Mouse (Mus musculus) mouse trophoblast stem cell (cell line): ENCODE results near the gene Zfp786.

ENCODE experiments used
- in situ Hi-C, 2 experiments: fragments of 300-500 bp; cut with MseI, MboI; formaldehyde crosslinking; loops; 2 replicates in 1 of 2; 3 replicates in 1 of 2; pipeline ENCODE4 v1.15.1; 2025

Zfp786 gene

DNA sequence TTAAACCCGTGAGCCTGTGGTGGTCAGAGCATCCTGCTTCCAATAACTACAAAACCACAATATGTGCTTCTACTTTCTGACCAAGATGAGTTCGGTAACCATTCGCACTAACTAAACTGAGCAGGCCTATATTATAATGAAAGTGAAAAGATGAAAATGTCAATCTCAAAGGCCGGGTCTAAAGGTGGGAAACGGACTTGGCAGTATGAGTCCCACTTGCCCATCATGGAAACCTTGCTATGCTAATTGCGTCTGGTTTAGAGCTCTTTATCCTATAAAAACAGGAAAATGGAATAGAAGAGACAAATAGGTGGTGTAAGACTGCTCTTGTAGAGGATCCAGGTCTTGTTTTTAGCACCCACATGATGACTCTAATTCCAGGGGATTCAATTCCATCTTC is 8.9 kb downstream of the Zfp786 start:
- in situ Hi-C loops, result no loop called here

DNA sequence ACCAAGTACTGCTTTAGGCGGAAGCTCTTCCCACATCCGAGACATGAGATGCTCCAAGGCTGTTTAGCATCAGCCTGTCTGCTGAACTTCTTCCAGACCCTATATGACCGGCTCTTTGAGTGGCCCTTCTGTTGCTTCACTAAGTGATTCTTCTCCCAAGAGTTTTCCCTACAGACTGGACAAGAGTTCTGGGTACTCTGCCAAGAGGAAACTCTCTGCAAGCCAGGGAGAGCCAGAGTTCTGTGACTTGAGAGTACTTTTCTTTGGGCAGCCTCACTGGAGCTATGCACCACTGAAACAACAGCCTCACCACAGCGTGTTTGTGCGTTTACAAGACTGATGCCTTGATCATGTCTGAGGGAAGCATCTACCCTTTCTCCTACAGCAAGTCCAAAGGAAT is 9.4 kb downstream of the Zfp786 start:
- in situ Hi-C loops, result no loop called here

DNA sequence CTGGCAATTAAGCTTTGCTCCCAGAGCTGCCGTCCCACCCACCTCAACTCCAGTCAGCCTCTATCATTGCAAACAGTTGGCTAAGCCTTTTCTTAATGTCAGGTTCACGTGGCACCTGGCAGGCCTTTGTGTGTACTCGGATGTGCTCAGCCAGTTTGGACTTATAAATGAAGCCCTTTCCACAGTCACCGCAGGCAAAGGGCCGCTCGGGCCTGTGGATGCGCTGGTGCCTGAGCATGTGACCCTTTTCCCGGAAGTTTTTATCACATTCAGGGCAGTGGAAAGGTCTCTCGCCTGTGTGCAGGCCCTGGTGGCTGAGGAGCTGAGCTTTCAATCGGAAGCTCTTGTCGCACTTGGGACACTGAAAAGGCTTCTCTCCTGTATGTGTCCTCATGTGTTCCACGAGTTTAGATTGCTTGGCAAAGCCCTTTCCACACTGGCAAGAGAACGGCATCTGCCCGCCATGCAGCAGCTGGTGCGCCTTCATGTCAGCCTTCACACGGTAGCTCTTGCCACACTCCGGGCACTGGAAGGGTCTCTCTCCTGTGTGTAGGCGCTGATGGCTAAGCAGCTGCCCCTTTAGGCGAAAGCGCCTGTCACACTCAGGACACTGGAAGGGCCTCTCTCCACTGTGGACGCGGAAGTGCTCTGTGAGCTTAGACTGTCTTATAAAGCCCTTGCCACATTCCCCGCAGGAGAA is 10.9 kb downstream of the Zfp786 start:
- in situ Hi-C loops, result no loop called here

DNA sequence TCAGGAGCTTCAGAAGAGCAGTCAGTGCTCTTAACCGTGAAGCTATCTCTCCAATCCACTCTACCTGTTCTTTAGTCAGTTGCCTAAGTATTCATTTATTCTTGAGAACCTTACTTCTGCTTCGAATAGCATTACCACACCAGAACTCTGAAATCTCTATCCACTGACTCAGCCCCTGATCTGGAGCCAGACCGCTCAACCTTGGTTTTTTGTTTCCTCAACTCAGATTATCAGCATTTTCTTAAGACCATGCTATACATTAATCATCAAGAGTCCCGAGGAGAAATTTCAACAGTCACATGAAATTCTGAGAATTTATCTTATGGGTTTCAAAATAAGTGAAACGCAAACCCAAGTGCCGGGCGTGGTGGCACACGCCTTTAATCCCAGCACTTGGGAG is 11.9 kb downstream of the Zfp786 start:
- in situ Hi-C loops, result no loop called here

DNA sequence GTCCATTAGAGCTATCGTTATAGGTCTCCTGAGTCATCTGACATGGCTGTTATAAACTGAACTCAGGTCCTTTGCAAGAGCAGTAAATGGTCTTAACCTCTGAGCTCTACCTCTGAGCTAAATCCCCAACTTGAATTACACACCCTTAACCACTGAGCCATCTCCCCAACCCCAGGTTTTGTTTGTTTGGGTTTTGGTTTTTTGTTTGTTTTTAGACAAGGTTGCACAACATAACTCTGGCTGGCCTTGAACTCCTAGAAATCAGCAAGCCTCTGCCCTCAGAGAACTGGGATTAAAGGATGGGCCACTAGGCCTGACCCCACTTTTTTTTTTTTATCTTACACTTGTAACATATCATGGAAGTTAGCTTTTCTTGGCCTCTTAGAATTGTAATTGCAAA is 14.5 kb downstream of the Zfp786 start:
- in situ Hi-C loops, result no loop called here

DNA sequence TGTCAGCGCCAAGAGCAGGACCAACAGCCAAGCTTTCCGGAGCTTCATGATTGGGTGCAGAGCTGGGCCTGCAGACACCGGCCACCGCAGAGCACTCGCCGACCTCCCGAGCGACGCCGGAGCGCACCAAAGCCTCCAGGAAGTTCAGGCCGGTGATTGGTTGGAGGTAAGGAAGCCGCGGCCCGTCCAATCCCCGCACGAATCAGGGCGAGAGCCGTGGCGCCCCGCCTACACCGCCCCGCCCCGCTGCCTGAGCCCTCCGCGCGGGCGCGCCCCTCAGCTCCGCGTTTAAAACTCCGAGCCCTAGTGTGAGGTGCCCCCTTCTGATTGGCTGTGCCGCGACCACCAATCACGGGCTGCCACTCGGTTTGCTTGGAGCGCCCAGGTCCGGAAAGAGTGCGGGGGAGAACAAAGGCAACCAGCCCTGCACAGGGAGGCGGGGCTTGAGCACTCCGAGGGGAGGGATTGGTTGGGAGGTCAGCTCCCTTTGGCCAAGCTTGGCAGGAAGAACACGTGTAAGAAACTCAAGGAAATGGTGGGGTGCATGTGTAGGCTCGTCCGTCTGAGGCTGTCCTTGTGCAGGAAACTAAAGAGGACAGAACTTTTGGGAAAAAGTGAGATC is 17.3 kb downstream of the Zfp786 start, which contains the start of gene Pdia4:
Gene Pdia4 (minus strand): TSS at position 174 of the 622 bp plus-strand sequence.
- in situ Hi-C loops, result no loop called here

DNA sequence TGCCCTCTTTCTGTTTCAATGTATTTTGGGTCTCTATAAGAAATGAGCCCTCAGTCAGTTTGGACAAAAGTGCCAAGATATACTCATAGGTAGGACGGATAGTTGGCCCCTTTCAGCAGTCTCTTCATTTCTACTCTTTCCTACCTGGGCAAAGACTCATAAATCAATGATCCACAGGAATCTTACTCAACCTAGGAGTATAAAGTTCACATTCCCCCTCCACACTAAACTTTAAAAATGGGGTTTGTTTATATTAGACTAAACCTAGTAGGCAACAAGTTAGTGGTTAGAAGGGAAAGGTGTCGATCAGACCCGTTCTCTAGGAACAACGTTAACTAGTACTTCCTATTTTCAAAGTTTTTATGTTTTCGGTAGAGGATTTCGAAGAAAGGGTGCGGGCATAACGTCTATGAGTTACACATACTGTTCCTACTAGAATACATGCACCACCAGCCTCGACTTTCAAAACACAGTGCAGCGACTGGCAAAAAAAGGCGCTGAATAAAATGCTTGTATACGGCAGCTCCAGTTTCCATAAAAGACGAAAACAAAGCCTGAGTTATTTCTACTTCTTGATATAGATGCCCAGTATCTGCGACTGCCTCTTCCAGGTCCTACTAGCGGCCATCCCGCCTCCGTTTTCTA is 18.3 kb downstream of the Zfp786 start:
- in situ Hi-C loops, result no loop called here

DNA sequence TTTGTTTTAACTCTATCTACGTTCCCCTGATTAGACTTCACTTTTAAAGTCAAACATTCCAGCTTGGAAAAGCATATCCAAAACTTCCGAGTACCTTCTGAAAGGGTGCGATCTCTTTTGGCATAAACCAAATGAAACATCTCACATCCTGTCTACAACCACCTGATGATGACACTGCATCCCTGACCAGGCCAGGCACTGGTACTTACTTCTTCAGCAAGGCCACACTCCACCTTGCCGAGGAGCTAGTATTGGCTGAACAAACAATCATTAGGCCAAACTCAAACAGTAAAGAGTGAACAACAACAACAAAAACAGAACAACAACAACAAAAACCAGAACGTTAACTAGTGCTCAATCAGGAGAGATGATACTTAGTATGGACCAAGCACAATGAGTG is 19.3 kb downstream of the Zfp786 start:
- in situ Hi-C loops, result no loop called here

DNA sequence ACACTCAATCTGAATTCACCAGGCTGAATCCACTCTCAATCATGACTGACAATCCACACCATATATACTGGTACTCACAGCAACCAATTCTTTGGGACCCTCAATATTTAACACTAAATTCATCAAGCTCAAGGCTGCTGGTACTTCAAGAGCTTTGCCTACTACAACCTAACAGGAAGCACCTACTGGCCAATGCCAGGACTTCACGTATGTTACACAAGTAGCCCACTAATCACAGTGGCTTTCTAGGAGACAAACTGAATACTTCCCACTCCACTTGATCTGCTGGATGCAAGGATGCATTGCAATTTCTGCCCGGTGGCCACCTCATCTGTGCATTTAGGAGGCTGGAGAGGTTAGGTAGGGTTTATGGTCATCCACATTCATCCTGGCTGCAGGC is 20.5 kb downstream of the Zfp786 start:
- in situ Hi-C loops, result no loop called here

DNA sequence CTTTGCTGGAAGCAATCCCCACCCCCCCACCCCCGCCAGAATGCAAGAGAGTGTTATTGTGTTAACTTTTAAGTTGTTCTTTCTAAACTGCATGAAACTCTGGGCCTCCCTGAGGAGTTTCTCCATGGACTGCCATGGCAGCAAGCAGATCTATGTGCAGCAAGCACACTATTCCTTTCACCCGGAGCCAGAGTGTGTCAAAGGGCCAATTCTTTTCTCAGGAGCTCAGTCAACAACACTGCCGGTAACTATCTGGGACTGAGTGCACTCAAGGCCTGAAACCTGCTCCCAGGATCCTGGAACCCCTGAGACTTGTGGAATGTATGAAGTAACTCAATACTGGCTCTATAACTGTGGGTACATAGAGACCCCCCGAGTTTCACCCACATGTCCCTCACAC is 21.6 kb downstream of the Zfp786 start:
- in situ Hi-C loops, result no loop called here

DNA sequence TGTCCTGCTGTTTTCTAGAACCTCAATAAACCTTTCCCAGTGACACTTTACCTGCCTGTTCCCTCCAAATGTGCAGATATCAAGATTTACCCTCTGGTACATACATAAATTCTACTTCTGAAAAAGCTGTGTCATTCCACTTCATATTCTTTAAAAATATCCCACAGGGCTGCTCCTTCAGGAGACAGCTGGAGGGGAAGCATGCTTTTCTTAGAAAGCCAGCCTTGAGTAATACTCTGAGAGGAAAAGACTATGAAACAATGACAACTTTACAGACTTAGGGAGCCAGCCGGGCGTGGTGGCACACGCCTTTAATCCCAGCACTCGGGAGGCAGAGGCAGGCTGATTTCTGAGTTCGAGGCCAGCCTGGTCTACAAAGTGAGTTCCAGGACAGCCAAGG is 22.1 kb downstream of the Zfp786 start:
- in situ Hi-C loops, result no loop called here

DNA sequence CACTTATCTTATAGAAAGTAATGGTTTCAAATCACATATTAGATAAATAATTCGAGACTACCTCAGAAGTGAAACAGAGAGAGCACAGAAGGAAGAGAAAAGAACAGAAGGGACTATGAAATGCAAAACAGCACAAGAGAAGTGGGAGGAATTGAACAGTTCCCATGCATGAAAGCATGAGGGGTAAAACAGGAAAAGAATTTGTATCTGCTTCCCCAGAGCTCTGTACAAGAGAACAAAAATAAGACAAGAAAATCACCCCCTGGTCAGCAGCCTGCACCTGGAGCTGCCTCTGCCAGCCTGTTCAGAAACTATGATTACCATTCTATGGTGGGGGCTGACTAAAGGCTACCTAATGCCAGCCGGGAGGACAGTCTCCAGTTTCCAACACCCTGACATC is 23.2 kb downstream of the Zfp786 start:
- in situ Hi-C loops, result no loop called here

DNA sequence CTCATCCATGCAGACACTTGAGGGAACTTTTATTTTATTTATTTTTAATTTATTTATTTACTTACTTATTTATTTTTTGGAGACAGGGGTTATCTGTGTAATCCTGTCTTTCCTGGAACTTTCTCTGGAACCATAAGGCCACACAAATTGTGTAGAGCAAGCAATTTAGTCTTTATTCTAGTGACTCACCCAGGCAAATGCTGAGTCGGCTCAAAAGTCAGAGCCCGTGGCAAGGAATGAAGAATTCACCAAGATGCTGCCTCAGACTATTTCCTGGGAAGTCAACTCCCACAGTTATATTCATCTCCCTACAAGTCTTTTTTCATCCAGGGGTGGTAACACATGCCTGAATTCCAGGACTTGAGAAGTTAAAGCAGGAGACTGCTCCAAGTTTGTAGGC is 25.1 kb downstream of the Zfp786 start:
- in situ Hi-C loops, result no loop called here

DNA sequence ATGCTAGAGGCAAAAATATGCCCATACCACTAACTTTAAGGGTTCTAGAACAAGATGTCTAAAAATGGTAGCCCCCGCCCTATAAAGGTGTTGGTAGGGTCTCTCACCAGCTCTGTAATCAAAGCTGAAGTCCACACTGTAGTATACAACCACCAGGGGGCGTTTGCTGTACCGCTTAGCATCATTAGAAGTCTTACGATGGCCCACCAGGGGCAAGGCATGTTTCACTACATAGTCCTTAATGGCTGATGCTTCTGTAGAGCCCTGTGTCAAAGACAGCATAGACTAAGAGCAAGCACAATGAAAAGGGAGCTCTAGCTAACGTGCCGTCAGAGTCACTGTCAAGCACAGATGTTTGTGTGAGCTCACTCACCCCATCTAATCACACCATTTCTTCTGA is 31.6 kb downstream of the Zfp786 start:
- in situ Hi-C loops, result no loop called here

DNA sequence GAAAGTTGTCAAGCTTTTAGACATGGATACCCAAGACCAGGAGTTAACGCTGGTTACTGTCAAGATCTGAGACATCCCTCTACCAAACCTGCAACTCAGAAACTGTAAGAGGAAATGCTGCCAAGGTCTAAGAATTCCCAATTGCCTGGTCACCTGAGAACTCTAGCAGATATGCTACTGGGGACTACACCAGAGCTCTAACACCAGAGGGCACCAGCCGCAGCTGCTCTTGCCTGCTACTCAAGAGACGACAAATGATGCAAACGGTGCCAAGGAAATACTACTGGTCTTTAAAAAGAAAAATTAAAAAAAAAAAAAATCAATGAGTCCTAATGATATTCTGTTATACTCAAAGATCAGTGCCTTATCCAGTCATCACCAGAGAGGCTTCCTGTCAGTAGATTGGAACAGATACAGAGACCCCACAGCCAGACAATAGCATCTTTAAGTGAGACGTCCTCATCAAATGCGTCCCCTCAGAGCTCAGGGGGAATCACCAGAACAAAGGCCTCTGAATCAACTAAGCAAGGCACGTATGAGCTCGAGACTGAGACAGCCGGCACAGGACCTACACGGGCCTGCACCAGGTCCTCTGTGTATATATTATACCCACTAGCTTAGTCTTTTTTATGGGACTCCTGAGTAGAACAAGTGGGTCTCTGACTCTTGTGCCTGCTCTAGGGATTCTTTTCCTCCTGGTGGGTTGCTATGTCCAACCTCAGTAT is 36.4 kb downstream of the Zfp786 start:
- in situ Hi-C loops, result loop anchor here (5.0 kb wide), 1 partner anchor 33 kb away; no protein-coding TSS in a partner anchor

DNA sequence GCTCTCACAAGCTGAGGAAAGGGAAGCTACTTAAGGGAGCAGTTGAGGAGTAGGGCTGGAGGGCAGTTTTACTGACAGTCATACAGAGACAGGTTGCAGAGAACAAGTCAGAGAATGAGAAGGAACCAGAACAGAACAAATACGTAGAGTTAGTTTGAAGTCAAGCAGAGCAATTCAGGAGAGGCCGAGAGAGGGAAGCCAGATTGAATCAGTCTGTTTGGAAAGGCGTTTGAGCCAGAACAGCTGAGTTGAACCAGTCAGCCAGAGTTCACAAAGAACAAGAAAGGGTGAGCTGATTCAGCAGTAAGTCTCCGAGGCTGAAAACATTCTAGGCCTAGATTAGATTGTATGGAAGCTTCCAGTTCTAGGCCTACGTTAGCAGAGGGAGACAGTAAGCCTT is 37.4 kb downstream of the Zfp786 start:
- in situ Hi-C loops, result loop anchor here (5.0 kb wide), 1 partner anchor 34 kb away; no protein-coding TSS in a partner anchor

DNA sequence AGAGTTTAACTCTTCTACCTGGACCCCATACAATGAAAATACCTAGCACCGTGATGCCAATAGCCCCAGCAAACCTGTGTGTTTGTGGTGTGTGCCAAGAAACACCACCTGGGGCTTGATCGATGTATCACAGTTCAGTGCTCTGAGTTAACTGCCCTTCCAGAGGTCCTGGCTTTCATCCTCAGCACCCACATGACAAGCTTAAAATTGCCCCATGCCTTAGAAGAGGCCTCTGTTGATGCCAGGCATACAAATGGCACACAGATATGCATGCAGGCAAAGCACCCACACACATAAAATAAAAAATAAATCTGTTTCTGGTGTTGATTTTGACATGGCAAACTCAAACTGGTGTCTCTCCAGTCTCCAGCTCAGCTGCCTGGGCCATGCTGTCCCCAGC is 38.1 kb downstream of the Zfp786 start:
- in situ Hi-C loops, result loop anchor here (5.0 kb wide), 1 partner anchor 35 kb away; no protein-coding TSS in a partner anchor

DNA sequence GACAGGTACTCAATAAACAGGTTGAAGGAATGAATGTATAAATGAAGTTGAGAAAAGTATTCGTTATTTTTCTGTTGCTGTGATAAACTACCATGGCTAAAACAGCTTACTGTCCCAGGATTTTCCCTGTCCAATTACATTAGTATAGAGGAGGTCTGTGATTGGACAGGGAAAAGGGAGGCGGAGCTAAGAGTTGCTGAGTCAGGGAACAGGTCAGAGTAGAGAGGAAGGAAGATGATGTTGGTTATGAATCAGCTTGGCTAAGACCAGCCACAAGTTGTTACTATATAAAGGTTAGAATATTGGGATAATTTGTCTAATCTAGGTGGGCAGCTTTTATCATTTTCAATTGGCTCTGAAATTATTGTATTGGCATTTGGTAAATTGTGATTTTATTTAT is 39.9 kb downstream of the Zfp786 start:
- in situ Hi-C loops, result loop anchor here (5.0 kb wide), 1 partner anchor 37 kb away; no protein-coding TSS in a partner anchor

DNA sequence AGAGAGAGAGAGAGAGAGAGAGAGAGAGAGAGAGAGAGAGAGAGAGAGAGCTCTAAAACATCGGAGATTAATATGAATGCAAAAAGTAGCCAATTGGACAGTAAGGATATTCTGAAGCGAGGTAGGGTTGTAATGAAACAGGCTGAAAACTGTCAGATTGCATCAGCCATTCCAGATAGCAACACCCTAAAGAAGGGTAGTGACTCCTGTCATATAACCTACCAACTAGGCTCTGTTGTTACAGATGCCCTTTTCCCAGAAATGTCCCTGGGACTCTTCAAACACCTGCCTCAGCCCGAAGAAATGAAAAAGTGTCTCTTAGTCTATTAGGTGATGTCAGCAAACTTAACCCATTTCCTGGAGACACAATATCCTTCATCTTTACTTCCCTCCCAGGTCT is 41.8 kb downstream of the Zfp786 start:
- in situ Hi-C loops, result no loop called here

DNA sequence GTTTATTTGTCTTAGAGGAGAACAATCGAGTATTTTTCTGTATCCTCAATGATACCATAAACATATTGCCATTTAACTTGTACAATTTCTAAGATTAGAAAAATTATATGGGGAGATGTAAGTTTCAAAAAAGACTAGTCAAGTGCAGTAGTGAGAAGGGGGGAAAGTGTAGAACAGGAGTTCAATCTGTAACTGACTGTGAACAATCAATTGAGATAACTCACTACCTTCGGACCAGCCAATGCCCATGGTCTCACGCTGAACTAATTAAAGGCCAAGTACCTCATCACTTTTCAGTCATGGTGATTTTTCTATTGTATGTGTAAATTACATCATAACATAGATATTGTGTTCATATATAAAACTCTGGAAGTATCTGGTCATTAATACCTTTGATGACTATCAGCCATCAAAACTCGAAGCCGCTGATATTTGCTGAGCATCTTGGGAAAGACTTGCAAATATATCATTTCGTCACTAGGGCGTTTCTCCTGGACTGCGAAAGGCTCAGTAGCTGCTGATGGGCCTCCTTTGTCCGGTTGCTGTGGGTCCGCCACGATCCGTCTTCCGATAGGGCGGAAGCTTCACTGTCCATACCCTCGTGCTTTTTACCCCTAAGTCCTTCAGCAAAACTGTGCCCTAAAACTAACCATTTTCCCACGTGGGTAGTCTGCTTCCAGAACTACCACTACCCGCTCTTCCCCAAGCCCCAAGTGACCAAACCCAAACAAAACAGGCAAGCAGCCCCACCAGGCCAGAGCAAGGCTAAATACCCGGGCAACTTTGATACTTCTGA is 42.5 kb downstream of the Zfp786 start:
- in situ Hi-C loops, result no loop called here

DNA sequence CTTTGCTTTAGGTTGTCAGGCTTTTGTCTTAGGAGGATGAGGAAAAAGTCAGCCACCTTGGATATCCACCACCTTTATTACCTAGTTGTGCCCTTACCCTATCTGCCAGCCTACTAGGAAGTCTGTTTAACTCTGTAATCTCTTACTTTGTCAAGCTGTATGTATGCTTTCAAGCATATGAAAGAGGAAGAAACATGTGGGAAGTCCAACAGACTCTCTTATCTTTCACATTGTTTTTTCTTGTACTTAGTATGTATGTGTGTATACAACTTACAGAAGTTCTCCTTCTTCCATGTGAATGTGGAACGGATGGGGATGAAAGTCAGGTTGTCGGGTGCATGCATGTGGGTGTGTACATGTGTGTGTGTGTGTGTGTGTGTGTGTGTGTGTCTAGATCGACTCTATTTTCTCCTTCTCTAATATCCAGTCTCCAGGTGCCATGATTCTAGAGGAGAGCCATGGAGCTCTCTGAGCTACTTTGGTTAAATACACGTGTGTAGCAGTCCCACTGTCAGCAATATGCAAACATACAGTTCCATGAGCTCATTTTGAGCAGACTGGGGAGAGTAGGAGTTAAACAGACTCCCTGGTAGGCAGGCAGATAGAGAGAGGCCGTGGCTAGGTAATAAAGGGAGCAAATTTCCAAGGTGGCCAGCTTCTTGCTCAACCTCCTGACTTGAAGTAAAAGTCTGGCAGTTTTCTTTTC is 45.8 kb downstream of the Zfp786 start:
- in situ Hi-C loops, result no loop called here
